Mouse (Mus musculus) embryonic facial prominence, embryonic 14.5 days (tissue): Measurements from ENCODE around the gene Ifit1bl2. TPM values are rescaled to one million over a fixed set of nuclear protein-coding genes. Genes with fewer than 3 reads are reported as not detected.
"Not testable (repeated sequence)": the region's sequence is repeated elsewhere in the genome, so short reads cannot be mapped to it uniquely, and the experiment has no call there.

Experiments
- ATAC-seq: fragments of 200-750 bp; cut with Nextera tagmentation; 2 replicates; pipeline ENCODE4 v1.8.0; 2017; ENCODE audit warnings: low read depth, moderate number of reproducible peaks, moderate TSS enrichment
- DNase-seq: peaks from one replicate; pipeline ENCODE4 v3.0.0-alpha.2; 2015; ENCODE audit warnings: low spot score
- H3K27ac ChIP-seq: fragments of 300-500 bp; sonication (generic); replicated peaks from 2 replicates; pipeline ENCODE4 v1.5.1; 2014; ENCODE audit warnings: low read depth, mild to moderate bottlenecking, low read length, moderate library complexity
- H3K27me3 ChIP-seq: fragments of 300-500 bp; sonication (generic); replicated peaks from 2 replicates; pipeline ENCODE4 v1.6.1; 2014; ENCODE audit warnings: low read length; ENCODE audit not compliant: control insufficient read depth, insufficient read depth
- H3K36me3 ChIP-seq: fragments of 300-500 bp; sonication (generic); 2 replicates; pipeline ENCODE4 v1.6.1; 2014; ENCODE audit warnings: low read length, mixed read lengths; ENCODE audit not compliant: control insufficient read depth, insufficient read depth
- H3K4me1 ChIP-seq: fragments of 300-500 bp; sonication (generic); 2 replicates; pipeline ENCODE4 v1.6.1; 2014; ENCODE audit warnings: antibody characterized with exemption, low read length; ENCODE audit not compliant: control insufficient read depth, insufficient read depth
- H3K4me2 ChIP-seq: fragments of 300-500 bp; sonication (generic); 2 replicates; pipeline ENCODE4 v1.6.1; 2014; ENCODE audit warnings: low read depth, mild to moderate bottlenecking, low read length, moderate library complexity, mixed read lengths
- H3K4me3 ChIP-seq: fragments of 300-500 bp; sonication (generic); 2 replicates; pipeline ENCODE4 v1.5.1; 2014; ENCODE audit warnings: low read depth, mild to moderate bottlenecking, low read length
- H3K9ac ChIP-seq: fragments of 300-500 bp; sonication (generic); 2 replicates; pipeline ENCODE4 v1.6.1; 2014; ENCODE audit warnings: low read depth, mild to moderate bottlenecking, low read length, moderate library complexity, mixed read lengths
- H3K9me3 ChIP-seq: fragments of 300-500 bp; sonication (generic); 2 replicates; pipeline ENCODE4 v1.6.1; 2016; ENCODE audit warnings: low read length; ENCODE audit not compliant: control insufficient read depth
- WGBS: fragments of 180-500 bp; shearing (Covaris S2); extraction: QIAGEN DNeasy Blood & Tissue Kit; methylation state at CpG from one replicate; pipeline ENCODE4 v1.1.7; 2014; 5-methylcytosine and 5-hydroxymethylcytosine counted together
- polyA plus RNA-seq: library from polyadenylated mRNA; unstranded; fragments of >200 nt; fragmentation: Nextera tagmentation; extraction: Ambion mirVana; gene quantifications from 2 replicates; pipeline ENCODE4 v1.2.1, GENCODE M21; 2014

The Ifit1bl2 gene
- polyA plus RNA-seq, 1 experiment from 2014 or later, result 0.40 TPM

DNA sequence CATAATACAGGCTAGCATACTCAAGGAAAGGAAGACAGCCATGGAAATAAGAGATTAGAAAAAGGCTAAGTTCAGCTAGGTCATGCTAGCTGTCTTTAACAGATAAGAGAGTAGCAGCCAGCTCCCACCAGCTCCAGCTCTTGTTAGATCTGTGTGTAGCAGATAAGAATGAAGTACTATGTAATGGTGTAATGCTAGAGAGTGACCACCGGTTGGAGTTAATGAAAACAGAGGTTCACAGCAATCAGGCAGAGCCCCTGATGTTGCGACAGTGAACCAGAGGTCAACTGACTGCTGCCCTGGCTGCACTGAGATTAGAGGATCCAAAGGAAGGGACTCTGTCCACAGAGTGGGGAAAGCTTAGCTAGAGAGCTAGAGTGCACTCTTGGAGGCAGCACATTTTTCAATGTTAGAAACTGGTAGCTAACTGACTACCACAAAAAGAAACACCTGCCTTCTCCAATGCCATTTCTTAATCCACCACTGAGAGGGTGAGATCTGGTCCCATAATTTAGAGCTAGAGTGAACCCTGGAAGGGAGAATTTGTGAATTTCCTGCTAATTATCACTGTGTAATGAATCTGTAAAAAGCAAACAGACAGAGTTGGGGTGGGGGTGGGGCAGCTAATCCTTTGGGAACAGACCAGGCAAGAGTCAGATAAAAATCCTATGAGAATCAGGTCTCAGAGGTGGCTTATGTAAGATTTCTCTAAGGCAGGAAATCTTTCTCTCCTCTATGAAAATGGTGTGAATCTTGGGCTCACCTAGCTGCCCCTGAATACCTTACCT, 16.2 kb upstream of the Ifit1bl2 start:
- Histone ChIP-seq H3K36me3 (no peaks in the 10 kb centered on the region), H3K27ac (no peak overlapping the region), H3K27me3 (no peaks in the 10 kb centered on the region), H3K4me3 (no peak overlapping the region), H3K4me1 (no peaks in the 10 kb centered on the region), H3K9ac (no peak overlapping the region), H3K4me2 (no peak overlapping the region), H3K9me3 (no peaks in the 10 kb centered on the region)
- no peak for ATAC-seq
- 24% methylated on average over 2 of the region's 2 CpGs for WGBS
- no peak for DNase-seq

DNA sequence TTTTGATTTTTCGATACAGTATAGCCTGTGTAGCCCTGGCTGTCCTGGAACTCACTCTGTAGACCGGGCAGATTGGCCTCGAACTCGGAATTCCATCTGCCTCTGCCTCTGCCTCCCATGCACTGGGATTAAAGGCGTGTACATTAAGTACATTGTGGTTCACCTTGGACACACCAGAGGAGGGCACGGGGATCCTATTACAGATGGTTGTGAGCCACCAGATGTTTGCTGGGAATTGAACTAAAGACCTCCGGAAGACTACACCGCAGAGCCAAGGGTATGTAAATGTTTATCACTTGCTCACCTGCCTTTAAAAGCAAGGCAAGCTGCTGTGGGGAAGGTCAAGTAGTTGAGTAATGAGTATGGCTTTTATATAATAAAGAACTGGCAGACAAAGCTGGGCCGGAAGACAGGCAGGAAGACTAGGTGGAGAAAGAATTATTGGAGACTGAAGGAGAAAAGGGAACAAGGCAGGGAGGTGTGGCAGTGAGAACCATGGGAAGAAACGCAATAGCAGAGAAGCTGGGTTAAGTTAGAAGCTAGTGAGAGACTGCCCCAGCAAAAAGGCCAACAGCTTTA, 14.8 kb upstream of the Ifit1bl2 start:
- no peaks in the 10 kb centered on the region for H3K27me3 ChIP-seq
- no peaks in the 10 kb centered on the region for H3K9me3 ChIP-seq
- H3K36me3 ChIP-seq, result no peaks in the 10 kb centered on the region
- H3K27ac ChIP-seq, result no peak overlapping the region
- H3K4me3 ChIP-seq, result no peak overlapping the region
- WGBS, result 72% methylated on average over 10 of the region's 10 CpGs
- no peak for ATAC-seq
- no peak overlapping the region for H3K4me2 ChIP-seq
- no peak for DNase-seq
- H3K4me1 ChIP-seq, result no peaks in the 10 kb centered on the region
- no peak overlapping the region for H3K9ac ChIP-seq

DNA sequence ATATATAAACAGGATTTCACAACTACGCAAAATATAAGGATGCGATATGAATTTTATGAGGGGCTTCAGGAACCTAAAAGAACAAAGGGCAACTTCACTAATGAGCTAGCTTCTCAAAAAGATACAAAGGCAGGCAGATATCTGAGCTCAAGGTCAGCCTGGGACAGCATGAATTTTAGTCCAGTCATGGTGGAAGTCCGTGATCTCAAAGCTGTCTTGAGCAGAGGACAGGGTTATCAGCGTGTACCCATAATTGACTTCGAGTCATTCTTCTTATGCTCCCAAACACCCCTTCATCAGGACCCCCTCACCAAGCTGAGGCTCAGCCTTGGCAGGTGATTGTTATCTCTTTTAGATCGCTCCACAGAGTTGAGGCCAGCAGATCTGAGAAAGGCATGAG, 10.5 kb upstream of the Ifit1bl2 start:
- H3K9ac ChIP-seq, result no peak overlapping the region
- H3K36me3 ChIP-seq, result no peaks in the 10 kb centered on the region
- 86% methylated on average over 6 of the region's 6 CpGs for WGBS
- no peaks in the 10 kb centered on the region for H3K27me3 ChIP-seq
- ATAC-seq, result no peak
- no peaks in the 10 kb centered on the region for H3K4me1 ChIP-seq
- no peak for DNase-seq
- no peak overlapping the region for H3K27ac ChIP-seq
- no peaks in the 10 kb centered on the region for H3K9me3 ChIP-seq
- no peak overlapping the region for H3K4me2 ChIP-seq
- H3K4me3 ChIP-seq, result no peak overlapping the region

DNA sequence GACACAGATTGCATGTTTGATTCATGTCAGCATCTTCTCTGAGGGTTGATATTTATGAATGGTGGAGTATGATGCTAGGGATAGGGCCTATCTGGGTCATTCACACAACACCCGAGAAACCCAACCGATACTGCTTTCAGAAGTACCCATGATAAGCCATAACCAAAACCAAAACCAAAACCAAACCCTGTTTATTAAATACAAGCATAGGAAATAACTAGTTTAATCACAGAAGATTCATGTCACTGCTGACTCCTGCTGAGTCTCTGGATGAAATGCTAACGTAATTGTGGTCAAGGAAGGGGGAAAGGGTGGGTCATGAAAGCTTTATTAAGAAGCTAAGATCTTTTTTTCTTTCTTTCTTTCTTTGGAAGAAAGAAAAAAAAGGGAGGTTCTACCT, 9.7 kb upstream of the Ifit1bl2 start:
- H3K27ac ChIP-seq, result no peak overlapping the region
- ATAC-seq (no peak), DNase-seq (no peak)
- H3K36me3 ChIP-seq, result no peaks in the 10 kb centered on the region
- no peaks in the 10 kb centered on the region for H3K4me1 ChIP-seq
- no peak overlapping the region for H3K9ac ChIP-seq
- no peaks in the 10 kb centered on the region for H3K27me3 ChIP-seq
- WGBS, result 87% methylated on average over 3 of the region's 3 CpGs
- H3K4me2 ChIP-seq, result no peak overlapping the region
- H3K4me3 ChIP-seq, result no peak overlapping the region
- no peaks in the 10 kb centered on the region for H3K9me3 ChIP-seq

DNA sequence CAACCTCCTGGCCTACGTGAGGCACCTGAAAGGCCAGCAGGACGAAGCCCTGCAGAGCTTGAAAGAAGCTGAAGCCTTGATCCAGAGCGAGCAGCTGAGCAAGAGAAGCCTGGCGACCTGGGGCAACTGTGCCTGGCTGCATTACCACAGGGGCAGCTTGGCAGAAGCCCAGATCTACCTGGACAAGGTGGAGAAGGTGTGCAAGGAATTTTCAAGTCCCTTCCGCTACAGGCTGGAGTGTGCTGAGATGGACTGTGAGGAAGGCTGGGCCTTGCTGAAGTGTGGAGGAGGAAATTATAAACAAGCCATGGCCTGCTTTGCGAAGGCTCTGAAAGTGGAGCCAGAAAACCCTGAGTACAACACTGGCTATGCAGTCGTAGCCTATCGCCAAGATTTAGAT, 7.1 kb upstream of the Ifit1bl2 start:
- 85% methylated on average over 7 of the region's 8 CpGs for WGBS
- DNase-seq, H3K27ac ChIP-seq, H3K4me1 ChIP-seq, H3K9ac ChIP-seq, H3K4me2 ChIP-seq, H3K9me3 ChIP-seq, H3K36me3 ChIP-seq, H3K4me3 ChIP-seq, H3K27me3 ChIP-seq, ATAC-seq: not testable (repeated sequence)

DNA sequence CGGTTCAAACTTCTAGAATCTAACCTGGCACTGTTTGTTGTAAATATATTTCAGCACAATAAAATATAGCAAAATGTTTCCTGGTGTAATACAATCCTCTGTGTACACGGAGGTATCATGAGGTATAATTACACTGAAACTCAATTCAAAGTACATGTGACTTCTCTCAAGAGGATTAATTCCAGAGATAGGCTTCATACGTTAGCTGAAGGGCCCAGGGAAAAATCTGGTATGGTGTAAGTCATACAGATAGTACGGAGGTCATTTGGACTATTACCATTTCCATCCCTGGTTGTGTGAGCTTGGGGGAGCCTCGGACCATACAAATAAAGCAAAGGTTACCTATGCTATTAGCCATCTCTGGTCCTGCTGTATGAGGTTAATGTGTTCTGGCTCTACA, 2.1 kb upstream of the Ifit1bl2 start:
- Histone ChIP-seq H3K27ac (no peak overlapping the region), H3K9ac (no peak overlapping the region), H3K27me3 (no peaks in the 10 kb centered on the region), H3K36me3 (no peaks in the 10 kb centered on the region), H3K4me3 (no peak overlapping the region), H3K9me3 (no peaks in the 10 kb centered on the region), H3K4me2 (no peak overlapping the region), H3K4me1 (no peaks in the 10 kb centered on the region)
- DNase-seq (no peak), ATAC-seq (no peak)
- 51% methylated on average over 5 of the region's 5 CpGs for WGBS

DNA sequence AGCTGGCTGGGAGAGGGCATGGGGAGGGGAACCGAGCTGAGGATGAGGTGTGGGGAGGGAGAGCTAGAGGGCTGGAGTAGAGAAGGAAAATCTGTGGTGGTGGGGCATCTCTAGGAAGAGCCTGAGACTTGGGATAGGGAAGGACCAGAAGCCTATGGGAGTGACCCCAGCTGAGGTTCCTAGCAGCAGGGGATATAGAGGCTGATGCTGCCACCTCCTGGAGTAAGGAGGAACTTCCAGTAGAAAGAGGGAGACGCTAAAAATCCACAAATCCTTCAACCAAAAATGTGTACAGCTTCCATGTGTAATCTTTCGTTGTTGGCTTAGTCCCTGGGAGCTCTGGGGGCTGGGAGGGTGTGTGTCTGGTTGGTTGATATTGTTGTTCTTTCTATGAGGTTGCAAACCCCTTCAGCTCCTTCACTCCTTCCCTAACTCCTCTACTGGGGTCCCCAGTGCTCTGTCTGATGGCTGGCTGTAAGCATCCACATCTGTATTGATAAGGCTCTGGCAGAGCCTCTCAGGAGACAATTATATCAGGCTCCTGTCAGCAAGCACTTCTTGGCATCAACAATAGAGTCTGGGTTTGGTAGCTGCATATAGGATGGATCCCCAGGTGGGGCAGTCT, 3.5 kb downstream of the Ifit1bl2 start:
- ATAC-seq, result peak; percentile 47; the same call in 1 of the 2 replicates
- Histone ChIP-seq H3K4me3 (no peak overlapping the region), H3K9ac (no peak overlapping the region), H3K27me3 (no peaks in the 10 kb centered on the region), H3K36me3 (no peaks in the 10 kb centered on the region), H3K27ac (no peak overlapping the region), H3K4me2 (no peak overlapping the region), H3K9me3 (no peaks in the 10 kb centered on the region), H3K4me1 (no peaks in the 10 kb centered on the region)
- DNase-seq, result peak; percentile 64
- 9% methylated on average over 3 of the region's 3 CpGs for WGBS

DNA sequence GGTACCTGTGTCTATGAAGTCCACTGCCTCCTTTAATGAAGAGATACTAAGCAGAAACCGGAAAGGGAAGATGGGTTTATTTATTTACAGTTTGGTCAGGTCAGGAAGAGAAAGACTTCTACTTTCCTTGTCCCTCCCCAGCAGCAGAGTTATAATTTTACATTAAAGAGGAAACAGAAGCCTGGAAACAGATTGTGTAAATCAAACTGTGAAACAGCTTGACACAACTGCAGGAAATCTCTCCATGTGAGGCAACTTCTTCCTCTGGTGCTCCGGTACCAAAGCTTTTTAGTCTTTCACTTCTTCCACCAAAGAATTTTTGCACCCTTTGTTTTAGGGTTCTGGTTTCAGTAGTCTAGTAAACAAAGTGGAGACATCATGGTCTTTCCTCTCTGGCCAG, 7.1 kb downstream of the Ifit1bl2 start:
- H3K27me3 ChIP-seq, result no peaks in the 10 kb centered on the region
- H3K4me1 ChIP-seq, result no peaks in the 10 kb centered on the region
- no peak overlapping the region for H3K9ac ChIP-seq
- no peak overlapping the region for H3K4me2 ChIP-seq
- ATAC-seq (no peak), DNase-seq (no peak)
- 70% methylated on average over 2 of the region's 2 CpGs for WGBS
- H3K9me3 ChIP-seq, result no peaks in the 10 kb centered on the region
- H3K4me3 ChIP-seq, result no peak overlapping the region
- no peaks in the 10 kb centered on the region for H3K36me3 ChIP-seq
- no peak overlapping the region for H3K27ac ChIP-seq

DNA sequence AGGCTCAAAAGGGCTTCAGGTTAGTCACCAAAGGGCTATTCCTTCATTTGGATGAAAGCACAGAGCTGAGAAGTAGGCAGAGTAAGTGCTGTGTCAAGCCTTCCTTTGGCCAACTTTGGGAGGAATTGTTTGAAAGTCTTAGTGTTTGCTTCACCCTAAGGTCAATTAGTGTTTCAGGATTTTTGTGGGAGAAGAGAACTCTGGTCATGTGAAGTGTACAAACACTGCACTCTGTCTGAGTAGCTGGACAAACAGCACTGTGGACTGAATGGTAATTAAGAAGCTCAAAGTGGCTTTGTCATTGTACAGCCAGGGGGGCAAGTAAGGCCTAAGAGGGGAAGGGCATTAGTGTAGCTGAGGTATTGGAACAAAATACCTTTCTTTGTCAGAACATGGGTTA, 9.1 kb downstream of the Ifit1bl2 start:
- Histone ChIP-seq H3K27me3 (no peaks in the 10 kb centered on the region), H3K27ac (no peak overlapping the region), H3K4me3 (no peak overlapping the region), H3K4me2 (no peak overlapping the region), H3K9ac (no peak overlapping the region), H3K36me3 (no peaks in the 10 kb centered on the region), H3K9me3 (no peaks in the 10 kb centered on the region), H3K4me1 (no peaks in the 10 kb centered on the region)
- DNase-seq (no peak), ATAC-seq (no peak)
